ENCODE assay signal across 8 mouse cellular contexts in the genomic region with DNA sequence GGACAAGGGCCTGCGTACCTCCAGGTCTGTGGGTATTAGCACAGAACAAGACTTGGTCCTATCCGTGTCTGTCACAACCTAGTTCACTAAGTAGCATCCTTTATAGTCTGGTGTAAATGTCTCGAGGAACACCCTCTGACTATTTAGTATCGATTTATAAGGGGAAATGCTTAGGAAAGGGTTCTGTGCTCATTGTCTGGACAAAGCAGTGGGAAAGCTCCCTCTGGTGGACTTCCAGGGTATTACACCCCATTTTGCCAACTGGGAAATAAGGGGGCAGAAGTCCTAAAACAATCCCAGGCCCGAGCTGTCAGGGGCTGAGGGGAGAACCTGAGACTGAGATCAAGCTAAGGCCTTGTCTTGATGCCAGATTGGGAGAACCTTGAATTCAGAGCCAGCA. TPM values are rescaled to one million over a fixed set of nuclear protein-coding genes. Genes with fewer than 3 reads are reported as not detected.
DNase-seq lines count a peak whose midpoint lies in the region; ATAC-seq and TF ChIP-seq lines count a peak whose summit lies in the region.

No protein-coding gene starts in this region.

- H3K9me3 ChIP-seq in intestine, postnatal 0 days (ENCODE audit: control insufficient read depth), result no peaks in the 10 kb centered on the region
- no peaks in the 10 kb centered on the region for H3K9me3 ChIP-seq in liver, embryonic 13.5 days (replicated peaks)
- no peaks in the 10 kb centered on the region for H3K9me3 ChIP-seq in neural tube, embryonic 13.5 days

- no peak overlapping the region for H3K4me2 ChIP-seq in intestine, postnatal 0 days (replicated peaks; ENCODE audit: low read depth)
- H3K4me2 ChIP-seq in liver, embryonic 13.5 days, result no peak overlapping the region
- no peak overlapping the region for H3K4me2 ChIP-seq in neural tube, embryonic 13.5 days

- no peak for TF ChIP-seq POLR2A in cerebellum, adult 2 months (IDR thresholded peaks at IDR 0.05; ENCODE audit: borderline replicate concordance, insufficient read depth, low read length)

- no peak overlapping the region for H3K27ac ChIP-seq in cerebellum, adult 2 months (ENCODE audit: insufficient read depth, low read length)
- H3K27ac ChIP-seq in intestine, postnatal 0 days (ENCODE audit: low read depth, low read length), result no peak overlapping the region
- no peak overlapping the region for H3K27ac ChIP-seq in liver, embryonic 13.5 days
- H3K27ac ChIP-seq in neural tube, embryonic 13.5 days (replicated peaks), result no peak overlapping the region

- H3K4me3 ChIP-seq in cerebellum, adult 2 months (replicated peaks; ENCODE audit: insufficient read depth, low read depth, low read length), result no peak overlapping the region
- H3K4me3 ChIP-seq in intestine, postnatal 0 days (ENCODE audit: low read depth, low read length), result no peak overlapping the region
- no peak overlapping the region for H3K4me3 ChIP-seq in liver, embryonic 13.5 days (replicated peaks)
- H3K4me3 ChIP-seq in neural tube, embryonic 13.5 days, result no peak overlapping the region

- DNase-seq in 416B (ENCODE audit: low read depth) (peak; percentile 79), MN1 (ENCODE audit: low spot score) (peak; percentile 76)
- peak; percentile 57 to 72 for DNase-seq in cerebellum, adult 2 months
- DNase-seq in forelimb bud, embryonic 11.5 days (ENCODE audit: low read depth, low spot score), result peak; percentile 92
- DNase-seq in liver, embryonic 13.5 days, result peak; percentile 54
- DNase-seq in testis, postnatal 14 days (ENCODE audit: low spot score), result peak; percentile 66

- peak; percentile 76 for TF ChIP-seq CTCF in cerebellum, adult 2 months (IDR thresholded peaks at IDR 0.05; ENCODE audit: borderline replicate concordance, insufficient read depth, low read depth, low read length)
- TF ChIP-seq CTCF in intestine, postnatal 0 days (IDR thresholded peaks at IDR 0.05; ENCODE audit: low read depth), result peak; percentile 93

- WGBS in cerebellum, adult 2 months, result 21% methylated on average over 5 of the region's 5 CpGs
- WGBS in intestine, postnatal 0 days, result 27% methylated on average over 5 of the region's 5 CpGs
- WGBS in liver, embryonic 13.5 days (ENCODE audit: insufficient replicate concordance), result 22% methylated on average over 5 of the region's 5 CpGs
- 23% methylated on average over 5 of the region's 5 CpGs for WGBS in neural tube, embryonic 13.5 days

- no peaks in the 10 kb centered on the region for H3K4me1 ChIP-seq in cerebellum, adult 2 months (ENCODE audit: control insufficient read depth, insufficient read depth, low read length)
- H3K4me1 ChIP-seq in intestine, postnatal 0 days (replicated peaks; ENCODE audit: control insufficient read depth, insufficient read depth, low read length), result no peaks in the 10 kb centered on the region
- H3K4me1 ChIP-seq in liver, embryonic 13.5 days (replicated peaks), result peaks cover 7% of the 10 kb centered on the region
- peaks cover 5% of the 10 kb centered on the region; the same call in 1 of the 2 replicates for H3K4me1 ChIP-seq in neural tube, embryonic 13.5 days (replicated peaks)

- H3K36me3 ChIP-seq in intestine, postnatal 0 days (ENCODE audit: control insufficient read depth, insufficient read depth), result peaks cover 25% of the 10 kb centered on the region
- H3K36me3 ChIP-seq in liver, embryonic 13.5 days, result peaks cover 31% of the 10 kb centered on the region
- H3K36me3 ChIP-seq in neural tube, embryonic 13.5 days, result peaks cover 33% of the 10 kb centered on the region

- H3K27me3 ChIP-seq in cerebellum, adult 2 months (ENCODE audit: control insufficient read depth, insufficient read depth, low read length), result no peaks in the 10 kb centered on the region
- no peaks in the 10 kb centered on the region for H3K27me3 ChIP-seq in intestine, postnatal 0 days (replicated peaks; ENCODE audit: control insufficient read depth, insufficient read depth, low read length)
- peaks cover 5% of the 10 kb centered on the region for H3K27me3 ChIP-seq in liver, embryonic 13.5 days
- H3K27me3 ChIP-seq in neural tube, embryonic 13.5 days, result no peaks in the 10 kb centered on the region; the same call in 1 of the 2 replicates

- H3K9ac ChIP-seq in intestine, postnatal 0 days (ENCODE audit: low read depth, low read length), result no peak overlapping the region
- H3K9ac ChIP-seq in liver, embryonic 13.5 days, result no peak overlapping the region
- no peak overlapping the region for H3K9ac ChIP-seq in neural tube, embryonic 13.5 days

- no peak for ATAC-seq in intestine, postnatal 0 days
- no peak for ATAC-seq in liver, embryonic 13.5 days (ENCODE audit: low read depth)
- ATAC-seq in neural tube, embryonic 13.5 days (ENCODE audit: low read depth), result peak; percentile 57

RNA-seq across cellular contexts. Expression of gene Chmp1a, which starts 10.3 kb away (rescaled TPM):
- polyA plus RNA-seq in cerebellum, adult 2 months (2012; rRNA removed), result 95.0 and 98.2 TPM in 2 replicates
- 203 TPM in 2 replicates for polyA plus RNA-seq in intestine, postnatal 0 days (2015; fragmentation: Nextera tagmentation; extraction: Ambion mirVana)
- 74.6 and 77.5 TPM in 2 replicates for polyA plus RNA-seq in liver, embryonic 13.5 days (2015; fragmentation: Nextera tagmentation; extraction: Ambion mirVana)
- polyA plus RNA-seq in neural tube, embryonic 13.5 days (2015; fragmentation: Nextera tagmentation; extraction: Ambion mirVana), result 164 and 175 TPM in 2 replicates

RNA-seq across cellular contexts. Expression of gene Spata33, which starts 10.3 kb away (rescaled TPM):
- 6.4 TPM in 2 replicates for polyA plus RNA-seq in cerebellum, adult 2 months (2012; rRNA removed)
- polyA plus RNA-seq in intestine, postnatal 0 days (2015; fragmentation: Nextera tagmentation; extraction: Ambion mirVana), result 0.55 and 1.2 TPM in 2 replicates
- 0.37 and 0.43 TPM in 2 replicates for polyA plus RNA-seq in liver, embryonic 13.5 days (2015; fragmentation: Nextera tagmentation; extraction: Ambion mirVana)
- 7.6 and 7.7 TPM in 2 replicates for polyA plus RNA-seq in neural tube, embryonic 13.5 days (2015; fragmentation: Nextera tagmentation; extraction: Ambion mirVana)

RNA-seq across cellular contexts. Expression of gene Dpep1, which starts 16.2 kb away (rescaled TPM):
- 0.16 and 0.59 TPM in 2 replicates for polyA plus RNA-seq in cerebellum, adult 2 months (2012; rRNA removed)
- polyA plus RNA-seq in intestine, postnatal 0 days (2015; fragmentation: Nextera tagmentation; extraction: Ambion mirVana), result 30.8 and 32.7 TPM in 2 replicates
- 0.14 and 0.24 TPM in 2 replicates for polyA plus RNA-seq in liver, embryonic 13.5 days (2015; fragmentation: Nextera tagmentation; extraction: Ambion mirVana)
- 0.08 and 0.19 TPM in 2 replicates for polyA plus RNA-seq in neural tube, embryonic 13.5 days (2015; fragmentation: Nextera tagmentation; extraction: Ambion mirVana)

RNA-seq across cellular contexts. Expression of gene Cdk10, which starts 22.4 kb away (rescaled TPM):
- polyA plus RNA-seq in cerebellum, adult 2 months (2012; rRNA removed), result 92.1 and 97.0 TPM in 2 replicates
- 11.8 and 14.0 TPM in 2 replicates for polyA plus RNA-seq in intestine, postnatal 0 days (2015; fragmentation: Nextera tagmentation; extraction: Ambion mirVana)
- polyA plus RNA-seq in liver, embryonic 13.5 days (2015; fragmentation: Nextera tagmentation; extraction: Ambion mirVana), result 11.8 and 12.0 TPM in 2 replicates
- 37.2 and 42.4 TPM in 2 replicates for polyA plus RNA-seq in neural tube, embryonic 13.5 days (2015; fragmentation: Nextera tagmentation; extraction: Ambion mirVana)

RNA-seq across cellular contexts. Expression of gene Spata2l, which starts 33.7 kb away (rescaled TPM):
- polyA plus RNA-seq in cerebellum, adult 2 months (2012; rRNA removed), result 18.5 and 22.1 TPM in 2 replicates
- polyA plus RNA-seq in intestine, postnatal 0 days (2015; fragmentation: Nextera tagmentation; extraction: Ambion mirVana), result 5.0 TPM in 2 replicates
- 1.2 TPM in 2 replicates for polyA plus RNA-seq in liver, embryonic 13.5 days (2015; fragmentation: Nextera tagmentation; extraction: Ambion mirVana)
- polyA plus RNA-seq in neural tube, embryonic 13.5 days (2015; fragmentation: Nextera tagmentation; extraction: Ambion mirVana), result 4.4 and 4.8 TPM in 2 replicates

Comparison
In these comparisons a context has a peak if more than half of its experiments do, and no peak if none do; other contexts are left out.
1. RNA of gene Dpep1, which starts 16.2 kb away (polyA plus RNA-seq): 30.8 to 32.7 TPM in intestine, postnatal 0 days; 0.16 to 0.59 TPM in cerebellum, adult 2 months, 0.14 to 0.24 TPM in liver, embryonic 13.5 days and 0.08 to 0.19 TPM in neural tube, embryonic 13.5 days; every median in the first group is over 10 times any median in the second.
2. Peak in every context shown above with its lines, with median percentiles within 50 percentile points of each other: DNase-seq.